Mouse (Mus musculus) B cell, adult 62 days (primary cell): ENCODE results near the gene Anks3. TPM values are rescaled to one million over a fixed set of nuclear protein-coding genes. Genes with fewer than 3 reads are reported as not detected.

ENCODE experiments used
- total RNA-seq: library from RNA; stranded (reverse); gene quantifications from 4 replicates; pipeline ENCODE4 v1.2.4, GENCODE M21; 2023

The Anks3 gene
- 67.2 to 87.4 TPM (median 79.3 TPM) in 4 replicates for total RNA-seq

GRCm38 (mm10) chr16:4963797-4964709 lies at the start of gene Anks3:
Gene Anks3, minus strand, starts transcription at chr16:4964205.

GRCm38 (mm10) chr16:5013054-5013838 lies 49.2 kb upstream of the Anks3 start, which contains the start of gene Rogdi:
Gene Rogdi, minus strand, starts transcription at chr16:5013553.

GRCm38 (mm10) chr16:5007067-5007466 lies 43.1 kb upstream of the Anks3 start, which contains the start of gene Smim22:
Gene Smim22, plus strand, starts transcription at chr16:5007288.

GRCm38 (mm10) chr16:4997553-4997952 lies 33.5 kb upstream of the Anks3 start, which contains the start of gene Sept12:
Gene Sept12, minus strand, starts transcription at chr16:4997852.

GRCm38 (mm10) chr16:4938461-4938860 lies 25.5 kb downstream of the Anks3 start, which contains the start of gene Nudt16l1:
Gene Nudt16l1, plus strand, starts transcription at chr16:4938761.

Other genes starting within 250 kb of the Anks3 start
- gene Nmral1, start 244.8 kb downstream of the Anks3 start, total RNA-seq = 7.2 to 9.4 TPM (median 8.8 TPM) in 4 replicates
- gene Hmox2, start 237.8 kb downstream of the Anks3 start, total RNA-seq = 40.7 to 48.4 TPM (median 43.7 TPM) in 4 replicates
- 68.9 to 73.7 TPM (median 70.7 TPM) in 4 replicates for gene Cdip1, start 173.9 kb downstream of the Anks3 start, total RNA-seq
- gene 4930562C15Rik, start 128.8 kb downstream of the Anks3 start, total RNA-seq = not detected in 4 replicates
- gene Ubald1, start 83.9 kb downstream of the Anks3 start, total RNA-seq = 197 to 217 TPM (median 212 TPM) in 4 replicates
- 144 to 166 TPM (median 161 TPM) in 4 replicates for gene Mgrn1, start 78.0 kb downstream of the Anks3 start, total RNA-seq
- gene Nudt16l1, start 25.4 kb downstream of the Anks3 start, total RNA-seq = 42.4 to 49.5 TPM (median 47.0 TPM) in 4 replicates
- not detected in 4 replicates for gene Sept12, start 33.6 kb upstream of the Anks3 start, total RNA-seq
- gene Smim22, start 43.1 kb upstream of the Anks3 start, total RNA-seq = not detected in 4 replicates
- gene Rogdi, start 49.3 kb upstream of the Anks3 start, total RNA-seq = 110 to 116 TPM (median 114 TPM) in 4 replicates
- gene Glyr1, start 85.7 kb upstream of the Anks3 start, total RNA-seq = 150 to 162 TPM (median 157 TPM) in 4 replicates
- gene Ubn1, start 85.9 kb upstream of the Anks3 start, total RNA-seq = 98.8 to 107 TPM (median 104 TPM) in 4 replicates
- gene Ppl, start 168.2 kb upstream of the Anks3 start, total RNA-seq = 6.2 to 8.1 TPM (median 7.2 TPM) in 4 replicates
- gene Sec14l5, start 182.9 kb upstream of the Anks3 start, total RNA-seq = 0.24 TPM in 1 of 4 replicates, not detected in the others
- gene Nagpa, start 239.8 kb upstream of the Anks3 start, total RNA-seq = 24.2 to 32.2 TPM (median 26.9 TPM) in 4 replicates